Mouse (Mus musculus) midbrain, postnatal 0 days (tissue): ENCODE results near the gene Mroh2a. TPM values are rescaled to one million over a fixed set of nuclear protein-coding genes. Genes with fewer than 3 reads are reported as not detected.

Experiments used
- ATAC-seq: fragments of 200-750 bp; cut with Nextera tagmentation; 2 replicates; pipeline ENCODE4 v1.8.0; 2017; ENCODE audit warnings: moderate number of reproducible peaks, mild to moderate bottlenecking, moderate TSS enrichment, moderate library complexity; ENCODE audit not compliant: low FRiP score
- DNase-seq: peaks from one replicate; pipeline ENCODE4 v3.0.0-alpha.2; 2015; ENCODE audit warnings: low spot score
- H3K27ac ChIP-seq: fragments of 300-500 bp; sonication (generic); 2 replicates; pipeline ENCODE4 v1.5.1; 2014; ENCODE audit warnings: low read depth, mild to moderate bottlenecking, low read length, mixed read lengths
- H3K27me3 ChIP-seq: fragments of 300-500 bp; sonication (generic); 2 replicates; pipeline ENCODE4 v1.6.1; 2014; ENCODE audit warnings: low read length, control low read depth, mixed read lengths; ENCODE audit not compliant: insufficient read depth
- H3K36me3 ChIP-seq: fragments of 300-500 bp; sonication (generic); 2 replicates; pipeline ENCODE4 v1.6.1; 2014; ENCODE audit warnings: low read length, control low read depth, mixed read lengths; ENCODE audit not compliant: insufficient read depth
- H3K4me1 ChIP-seq: fragments of 300-500 bp; sonication (generic); 2 replicates; pipeline ENCODE4 v1.6.1; 2014; ENCODE audit warnings: mild to moderate bottlenecking, control low read depth, antibody characterized with exemption, low read length, mixed read lengths; ENCODE audit not compliant: insufficient read depth
- H3K4me2 ChIP-seq: fragments of 300-500 bp; sonication (generic); 2 replicates; pipeline ENCODE4 v1.6.1; 2014; ENCODE audit warnings: low read depth, mild to moderate bottlenecking, low read length, mixed read lengths; ENCODE audit not compliant: poor library complexity, severe bottlenecking
- H3K4me3 ChIP-seq: fragments of 300-500 bp; sonication (generic); 2 replicates; pipeline ENCODE4 v1.5.1; 2014; ENCODE audit warnings: low read depth, mild to moderate bottlenecking, low read length, moderate library complexity
- H3K9ac ChIP-seq: fragments of 300-500 bp; sonication (generic); replicated peaks from 2 replicates; pipeline ENCODE4 v1.6.1; 2014; ENCODE audit warnings: mild to moderate bottlenecking, low read length, moderate library complexity, mixed read lengths; ENCODE audit not compliant: poor library complexity, severe bottlenecking
- H3K9me3 ChIP-seq: fragments of 300-500 bp; sonication (generic); 2 replicates; pipeline ENCODE4 v1.6.1; 2016; ENCODE audit warnings: low read length, control low read depth
- CTCF ChIP-seq: IDR thresholded peaks from 2 replicates; pipeline ENCODE4 v1.5.1; 2016; ENCODE audit warnings: antibody characterized with exemption, mild to moderate bottlenecking
- WGBS: fragments of 180-500 bp; shearing (Covaris S2); extraction: QIAGEN DNeasy Blood & Tissue Kit; methylation state at CpG from one replicate; pipeline ENCODE4 v1.1.7; 2014; 5-methylcytosine and 5-hydroxymethylcytosine counted together
- polyA plus RNA-seq: library from polyadenylated mRNA; unstranded; fragments of >200 nt; fragmentation: Nextera tagmentation; extraction: Ambion mirVana; gene quantifications from 2 replicates; pipeline ENCODE4 v1.2.1, GENCODE M21; 2015
- total RNA-seq: library from RNA; depleted of rRNA; stranded (reverse); fragments of >200 nt; gene quantifications from 2 replicates; pipeline ENCODE4 v1.2.3, GENCODE M21; 2014

Gene Mroh2a
- total and polyA plus RNA-seq, 2 experiments from 2014 or later, result 0.56 TPM; not detected in 1

DNA sequence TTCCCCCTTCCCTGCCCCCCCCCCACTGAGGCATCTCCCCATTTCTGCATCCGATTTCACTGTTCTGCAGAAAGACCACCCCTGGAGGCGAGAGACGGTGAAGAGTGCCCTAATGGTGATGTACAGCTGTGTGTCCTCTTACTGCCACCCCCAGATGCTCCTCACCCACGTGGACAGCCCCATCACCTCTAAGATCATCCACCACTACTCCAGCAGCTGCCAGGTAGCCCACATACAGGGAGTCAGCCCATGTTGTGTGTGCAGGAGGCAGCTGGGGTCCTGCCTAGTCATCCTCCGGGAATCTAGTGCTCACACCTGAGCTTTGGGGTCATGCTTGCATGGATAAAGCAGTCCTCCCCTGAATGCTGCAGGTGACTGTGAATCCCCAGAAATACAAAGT, 17.1 kb downstream of the Mroh2a start:
- Histone ChIP-seq H3K4me2 (no peak overlapping the region), H3K9me3 (peaks cover 100% of the 10 kb centered on the region), H3K36me3 (no peaks in the 10 kb centered on the region), H3K9ac (no peak overlapping the region), H3K4me3 (no peak overlapping the region), H3K27ac (no peak overlapping the region), H3K27me3 (no peaks in the 10 kb centered on the region), H3K4me1 (no peaks in the 10 kb centered on the region)
- WGBS, result 66% methylated on average over 5 of the region's 5 CpGs
- no peak for DNase-seq
- no peak for TF ChIP-seq CTCF
- no peak for ATAC-seq

DNA sequence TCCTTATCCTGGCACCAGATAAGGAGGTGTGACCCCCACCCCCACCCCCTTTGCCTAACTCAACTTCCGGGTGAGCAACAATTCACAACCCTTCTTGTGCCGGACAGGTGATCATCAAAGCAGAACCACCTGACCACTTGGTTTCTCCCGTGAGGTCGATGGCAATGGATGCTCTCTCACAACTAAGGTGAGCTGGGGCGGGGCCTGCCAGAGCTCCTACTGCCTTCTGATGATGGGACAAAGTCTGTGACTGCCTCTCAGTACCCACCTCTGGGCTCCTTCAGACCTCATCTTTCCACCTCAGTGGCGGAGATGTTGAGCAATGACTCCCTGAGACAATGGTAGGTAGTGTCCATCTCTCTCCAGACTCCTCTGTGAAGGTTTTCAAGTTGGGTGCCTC, 19.1 kb downstream of the Mroh2a start:
- H3K9ac ChIP-seq, result no peak overlapping the region
- no peaks in the 10 kb centered on the region for H3K27me3 ChIP-seq
- H3K36me3 ChIP-seq, result no peaks in the 10 kb centered on the region
- DNase-seq (no peak), ATAC-seq (no peak; the same call in 1 of the 2 replicates)
- 75% methylated on average over 6 of the region's 6 CpGs for WGBS
- H3K9me3 ChIP-seq, result peaks cover 100% of the 10 kb centered on the region
- H3K4me2 ChIP-seq, result no peak overlapping the region
- H3K4me3 ChIP-seq, result no peak overlapping the region
- H3K27ac ChIP-seq, result no peak overlapping the region
- TF ChIP-seq CTCF, result no peak
- H3K4me1 ChIP-seq, result no peaks in the 10 kb centered on the region

DNA sequence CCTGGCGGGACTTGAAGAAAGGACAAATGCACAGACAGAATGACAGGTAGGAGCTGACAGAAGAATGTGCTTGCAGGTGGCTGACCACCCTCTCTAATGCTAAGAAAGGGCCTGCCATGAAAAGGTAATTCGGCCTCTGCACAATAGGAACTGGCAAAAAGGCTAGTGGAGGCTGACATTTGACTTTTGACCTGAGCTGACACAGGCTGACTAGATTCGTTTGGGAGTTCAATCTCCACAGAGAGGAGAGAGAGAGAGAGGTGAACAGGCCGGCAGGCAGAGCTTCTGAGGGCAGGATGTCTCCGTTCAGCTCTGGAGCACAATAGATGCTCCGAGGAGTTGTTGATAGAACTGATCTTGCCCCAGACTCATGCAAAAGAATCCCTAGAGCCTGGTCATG, 19.6 kb downstream of the Mroh2a start:
- DNase-seq (no peak), ATAC-seq (no peak)
- WGBS, result 44% methylated on average over 6 of the region's 6 CpGs

DNA sequence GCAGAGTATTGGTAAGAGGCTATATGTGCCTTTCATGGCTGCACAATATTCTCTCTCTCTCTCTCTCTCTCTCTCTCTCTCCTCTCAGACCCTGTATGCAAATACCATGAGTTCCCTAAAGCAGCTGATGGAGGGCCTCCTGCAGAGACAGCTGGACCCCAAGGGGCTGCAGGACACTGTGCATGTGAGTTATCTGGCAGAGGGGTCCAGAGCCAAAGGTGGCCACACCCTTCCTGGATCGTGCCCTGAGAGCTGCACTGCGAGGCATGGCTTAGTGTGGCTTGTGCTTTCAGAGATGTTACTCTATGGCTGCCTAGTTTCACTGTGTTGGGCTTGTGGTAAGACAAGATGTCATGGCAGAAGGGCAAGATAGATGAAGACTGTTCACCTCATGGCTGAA, 20.9 kb downstream of the Mroh2a start:
- Histone ChIP-seq H3K4me2 (no peak overlapping the region), H3K9me3 (peaks cover 97% of the 10 kb centered on the region), H3K9ac (no peak overlapping the region), H3K36me3 (no peaks in the 10 kb centered on the region), H3K27ac (no peak overlapping the region), H3K4me1 (no peaks in the 10 kb centered on the region), H3K27me3 (no peaks in the 10 kb centered on the region), H3K4me3 (no peak overlapping the region)
- TF ChIP-seq CTCF, result no peak
- ATAC-seq, result no peak
- WGBS, result 50% methylated on average over 2 of the region's 2 CpGs
- DNase-seq, result no peak

More for the DNA sequence above, 19.6 kb downstream of the Mroh2a start:
- no peak overlapping the region for H3K4me2 ChIP-seq
- no peaks in the 10 kb centered on the region for H3K4me1 ChIP-seq
- peaks cover 100% of the 10 kb centered on the region for H3K9me3 ChIP-seq
- H3K27me3 ChIP-seq, result no peaks in the 10 kb centered on the region
- no peaks in the 10 kb centered on the region for H3K36me3 ChIP-seq
- H3K4me3 ChIP-seq, result no peak overlapping the region
- no peak overlapping the region for H3K9ac ChIP-seq
- no peak overlapping the region for H3K27ac ChIP-seq
- no peak for TF ChIP-seq CTCF

DNA sequence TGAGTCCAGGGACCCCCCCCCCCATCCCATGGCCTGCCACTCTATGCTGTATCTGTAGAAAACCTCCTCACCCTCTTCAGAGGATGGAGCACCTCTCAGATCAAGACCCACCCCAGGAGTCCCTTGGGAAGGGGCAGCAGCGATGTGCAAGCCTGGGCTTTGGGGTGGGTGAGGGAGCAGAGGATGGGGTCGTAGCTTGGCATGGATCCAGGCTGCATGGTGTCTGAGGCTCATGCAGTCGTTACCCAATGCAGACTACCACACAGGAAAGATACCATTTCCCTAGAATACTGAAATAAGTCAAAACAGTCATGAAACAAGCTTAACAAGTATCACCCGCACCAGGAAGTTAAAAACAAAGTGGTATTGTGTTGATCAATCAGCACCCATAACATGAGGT, 21.9 kb downstream of the Mroh2a start:
- 68% methylated on average over 4 of the region's 4 CpGs for WGBS
- ATAC-seq, result no peak
- no peak for DNase-seq
- no peak for TF ChIP-seq CTCF
- Histone ChIP-seq H3K36me3 (no peaks in the 10 kb centered on the region), H3K9me3 (peaks cover 97% of the 10 kb centered on the region), H3K4me1 (no peaks in the 10 kb centered on the region), H3K4me2 (no peak overlapping the region), H3K27me3 (no peaks in the 10 kb centered on the region), H3K9ac (no peak overlapping the region), H3K4me3 (no peak overlapping the region), H3K27ac (no peak overlapping the region)

DNA sequence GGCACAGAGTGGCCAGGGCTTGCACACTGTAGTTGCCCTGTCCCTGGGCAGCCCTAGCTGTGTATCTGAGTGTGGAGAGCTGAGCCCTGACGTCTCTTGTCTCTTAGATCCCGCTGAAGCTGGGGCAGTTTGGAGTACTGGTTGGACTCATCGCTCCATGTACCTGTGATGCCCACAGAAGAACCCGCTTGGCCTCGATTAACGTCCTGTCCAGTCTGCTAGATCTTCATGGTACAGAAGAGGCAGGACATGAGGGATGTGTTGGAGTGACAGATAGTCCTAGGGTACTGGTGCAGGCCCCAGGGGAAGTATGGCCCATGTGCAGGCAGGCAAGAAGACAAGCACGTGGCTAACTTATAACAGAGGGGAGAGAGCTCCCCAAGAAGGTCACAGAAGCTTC, 22.8 kb downstream of the Mroh2a start:
- Histone ChIP-seq H3K27ac (no peak overlapping the region), H3K27me3 (no peaks in the 10 kb centered on the region), H3K36me3 (no peaks in the 10 kb centered on the region), H3K9me3 (peaks cover 97% of the 10 kb centered on the region), H3K4me2 (no peak overlapping the region), H3K9ac (no peak overlapping the region), H3K4me3 (no peak overlapping the region), H3K4me1 (no peaks in the 10 kb centered on the region)
- TF ChIP-seq CTCF, result no peak
- no peak for DNase-seq
- WGBS, result 76% methylated on average over 7 of the region's 7 CpGs
- ATAC-seq, result no peak
